Mouse (Mus musculus) splenic B cell, adult 2 months (primary cell): ENCODE results near the gene Extl1.
"Not testable (repeated sequence)": the region's sequence is repeated elsewhere in the genome, so short reads cannot be mapped to it uniquely, and the experiment has no call there.

Source experiments
- DNase-seq: peaks from one replicate; pipeline ENCODE4 v3.0.0-alpha.2; 2011; ENCODE audit warnings: low read depth, low spot score
- H3K27me3 ChIP-seq: 2 replicates; pipeline ENCODE4 v1.6.1; 2012; ENCODE audit warnings: mild to moderate bottlenecking, low read length, moderate library complexity, mixed read lengths; ENCODE audit not compliant: control insufficient read depth, poor library complexity, insufficient read depth, severe bottlenecking
- H3K36me3 ChIP-seq: 2 replicates; pipeline ENCODE4 v1.6.1; 2012; ENCODE audit warnings: mild to moderate bottlenecking, low read length, moderate library complexity, mixed read lengths; ENCODE audit not compliant: control insufficient read depth, poor library complexity, insufficient read depth, severe bottlenecking

Gene Extl1

DNA sequence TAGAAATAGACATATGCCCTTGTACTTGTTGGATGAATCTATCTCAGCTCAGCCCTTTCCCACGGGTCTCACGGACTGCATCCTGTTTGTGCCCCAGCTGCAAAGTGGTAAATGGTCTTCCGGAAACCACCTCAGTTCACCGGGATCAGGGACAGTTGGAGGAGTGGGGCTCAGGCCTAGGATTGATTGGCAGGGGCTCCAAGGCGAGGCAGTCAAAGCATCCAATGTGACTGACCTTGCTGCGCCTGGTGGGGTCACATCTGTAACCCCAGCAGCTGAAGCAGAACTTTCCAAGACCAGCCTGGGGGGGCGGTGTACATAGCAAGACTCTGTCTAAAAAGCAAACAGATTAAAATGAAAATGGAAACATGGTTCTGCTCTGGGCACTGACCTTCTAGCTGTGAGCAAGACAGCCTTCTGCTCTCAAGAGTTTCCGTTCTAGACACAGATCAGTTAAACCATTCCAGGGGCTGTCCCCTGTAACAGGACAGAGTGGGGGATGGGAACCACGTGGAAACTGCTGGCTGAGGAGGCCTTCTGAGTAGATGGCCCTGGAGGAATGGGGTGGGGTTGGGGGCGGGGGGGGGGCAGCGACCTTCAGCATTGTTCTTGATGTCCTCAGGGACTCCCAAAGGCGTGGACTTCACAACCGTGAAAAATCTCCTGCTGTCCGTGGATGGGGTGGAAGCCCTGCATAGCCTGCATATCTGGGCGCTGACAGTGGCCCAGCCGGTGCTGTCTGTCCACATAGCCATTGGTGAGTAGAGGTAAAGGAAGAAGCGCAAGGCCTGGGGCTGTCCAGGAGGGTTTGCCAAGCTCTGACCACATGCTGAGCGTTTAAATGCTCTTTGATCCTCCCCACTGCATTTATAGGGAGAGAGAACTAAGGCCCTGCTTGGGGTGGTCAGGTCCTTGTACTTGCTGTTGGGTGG, 32.1 kb downstream of the Extl1 start:
- Histone ChIP-seq H3K27me3 (no peaks in the 10 kb centered on the region), H3K36me3 (no peaks in the 10 kb centered on the region)
- DNase-seq = no peak

DNA sequence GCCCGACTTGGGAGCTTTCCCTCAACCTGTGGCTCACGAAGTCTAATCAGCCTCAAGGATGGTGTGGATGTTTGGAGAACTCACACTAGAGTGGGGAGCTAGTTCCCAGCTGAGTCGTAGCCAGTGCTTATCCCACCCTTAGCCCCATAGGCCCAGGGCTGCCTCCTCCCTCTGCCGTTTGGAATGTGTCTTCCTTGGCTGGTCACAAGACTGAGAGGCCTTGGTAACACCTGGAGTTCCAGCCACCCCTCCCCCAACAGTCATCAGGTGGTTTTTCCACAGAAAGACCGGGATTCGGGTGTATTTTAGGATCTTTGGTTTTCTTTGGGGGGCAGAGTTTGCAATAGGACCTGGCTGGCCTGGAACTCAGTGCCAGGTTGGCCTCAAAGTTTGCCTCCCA, 33.0 kb downstream of the Extl1 start:
- DNase-seq = no peak
- Histone ChIP-seq H3K36me3 (no peaks in the 10 kb centered on the region), H3K27me3 (no peaks in the 10 kb centered on the region)

DNA sequence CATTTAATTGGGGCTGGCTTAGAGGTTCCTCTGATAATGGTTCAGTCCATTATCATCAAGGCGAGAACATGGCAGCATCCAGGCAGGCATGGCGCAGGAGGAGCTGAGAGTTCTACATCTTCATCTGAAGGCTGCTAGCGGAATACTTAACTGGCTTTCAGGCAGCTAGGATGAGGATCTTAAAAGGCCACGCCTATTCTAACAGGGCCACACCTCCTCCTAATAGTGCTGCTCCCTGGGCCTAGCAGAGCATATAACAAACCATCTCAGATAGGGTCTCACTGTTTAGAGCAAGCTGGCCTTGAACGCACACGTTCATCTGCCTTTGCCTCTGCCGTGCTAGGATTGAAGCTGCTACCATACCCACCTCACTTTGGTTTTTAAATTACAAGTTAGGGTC, 33.8 kb downstream of the Extl1 start:
- no peaks in the 10 kb centered on the region for H3K36me3 ChIP-seq
- H3K27me3 ChIP-seq = no peaks in the 10 kb centered on the region
- no peak for DNase-seq

DNA sequence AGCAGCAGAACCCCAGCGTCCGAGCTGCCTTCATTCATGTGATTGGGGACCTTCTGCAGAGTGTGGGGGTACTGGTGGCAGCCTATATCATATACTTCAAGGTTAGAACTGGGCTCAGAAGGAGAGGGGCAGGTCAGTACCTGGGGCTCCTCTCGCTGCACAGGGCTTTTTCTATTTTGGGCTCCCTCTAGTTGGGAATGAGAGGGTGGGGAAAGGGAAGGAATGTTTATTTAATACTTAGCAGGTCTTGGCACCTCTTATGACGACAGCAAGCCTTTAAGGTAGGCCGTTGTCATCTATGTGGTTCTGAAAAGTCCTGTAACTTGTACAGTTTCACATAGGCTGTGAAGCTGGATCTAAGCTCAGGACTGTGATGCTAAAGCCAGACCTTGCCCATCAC, 35.1 kb downstream of the Extl1 start:
- H3K27me3 ChIP-seq = no peaks in the 10 kb centered on the region
- no peak for DNase-seq
- no peaks in the 10 kb centered on the region for H3K36me3 ChIP-seq

DNA sequence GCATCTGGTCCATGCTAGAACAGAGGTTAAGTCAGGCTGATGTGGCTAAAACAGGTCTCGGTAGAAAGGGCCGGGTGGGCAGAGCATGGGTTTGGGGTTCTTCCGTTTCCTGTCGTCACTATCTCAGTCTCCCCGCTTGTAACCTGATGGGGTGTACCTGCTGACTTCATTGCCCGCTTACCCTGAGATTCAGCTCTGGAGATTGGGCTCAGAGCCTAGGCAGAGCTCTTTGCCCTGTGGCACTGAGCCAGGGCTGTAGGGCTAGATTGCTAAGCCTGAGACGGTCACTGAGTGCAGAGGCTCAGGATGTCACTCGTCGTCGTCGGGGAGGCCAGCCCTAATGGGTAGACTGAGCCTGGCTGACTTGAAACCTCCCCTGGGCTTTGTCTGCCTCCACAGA, 35.6 kb downstream of the Extl1 start:
- no peaks in the 10 kb centered on the region for H3K36me3 ChIP-seq
- no peak for DNase-seq
- H3K27me3 ChIP-seq = no peaks in the 10 kb centered on the region

DNA sequence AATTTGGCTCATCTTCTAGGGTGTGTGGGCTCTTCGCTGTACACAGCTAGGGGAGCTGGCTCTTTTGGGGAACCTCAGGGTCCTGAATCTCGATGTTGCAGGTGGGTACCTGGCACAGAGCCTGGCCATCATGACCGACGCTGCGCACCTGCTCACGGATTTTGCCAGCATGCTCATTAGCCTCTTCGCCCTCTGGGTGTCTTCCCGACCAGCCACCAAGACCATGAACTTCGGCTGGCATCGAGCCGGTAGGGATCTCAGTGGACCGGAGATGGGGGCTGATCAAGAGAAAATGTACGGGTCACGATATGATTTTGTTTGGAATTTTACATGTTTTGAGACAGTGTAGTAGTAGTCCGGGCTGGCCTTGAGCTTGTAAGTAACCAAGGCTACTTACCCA, 37.8 kb downstream of the Extl1 start:
- no peaks in the 10 kb centered on the region for H3K27me3 ChIP-seq
- DNase-seq = no peak
- no peaks in the 10 kb centered on the region for H3K36me3 ChIP-seq

DNA sequence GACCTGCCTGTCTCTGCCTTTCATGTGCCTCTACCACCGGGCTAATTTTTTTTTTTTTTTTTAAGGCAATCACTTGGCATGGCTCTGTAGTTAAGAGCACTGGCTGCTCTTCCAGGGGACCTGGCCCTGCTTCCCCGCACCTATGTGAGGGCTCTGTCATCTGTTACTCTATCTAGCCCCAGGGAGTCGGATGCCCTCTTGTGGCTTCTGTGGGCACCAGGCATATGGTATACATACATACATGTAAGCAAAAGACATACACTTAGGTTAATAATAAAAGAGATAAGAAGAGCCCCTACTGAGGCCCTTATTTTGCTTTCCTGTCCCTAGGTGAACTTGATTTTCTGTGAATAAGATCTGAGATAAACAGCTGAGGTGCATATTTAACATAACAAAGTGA, 39.0 kb downstream of the Extl1 start:
- no peak for DNase-seq
- no peaks in the 10 kb centered on the region for H3K27me3 ChIP-seq
- no peaks in the 10 kb centered on the region for H3K36me3 ChIP-seq

DNA sequence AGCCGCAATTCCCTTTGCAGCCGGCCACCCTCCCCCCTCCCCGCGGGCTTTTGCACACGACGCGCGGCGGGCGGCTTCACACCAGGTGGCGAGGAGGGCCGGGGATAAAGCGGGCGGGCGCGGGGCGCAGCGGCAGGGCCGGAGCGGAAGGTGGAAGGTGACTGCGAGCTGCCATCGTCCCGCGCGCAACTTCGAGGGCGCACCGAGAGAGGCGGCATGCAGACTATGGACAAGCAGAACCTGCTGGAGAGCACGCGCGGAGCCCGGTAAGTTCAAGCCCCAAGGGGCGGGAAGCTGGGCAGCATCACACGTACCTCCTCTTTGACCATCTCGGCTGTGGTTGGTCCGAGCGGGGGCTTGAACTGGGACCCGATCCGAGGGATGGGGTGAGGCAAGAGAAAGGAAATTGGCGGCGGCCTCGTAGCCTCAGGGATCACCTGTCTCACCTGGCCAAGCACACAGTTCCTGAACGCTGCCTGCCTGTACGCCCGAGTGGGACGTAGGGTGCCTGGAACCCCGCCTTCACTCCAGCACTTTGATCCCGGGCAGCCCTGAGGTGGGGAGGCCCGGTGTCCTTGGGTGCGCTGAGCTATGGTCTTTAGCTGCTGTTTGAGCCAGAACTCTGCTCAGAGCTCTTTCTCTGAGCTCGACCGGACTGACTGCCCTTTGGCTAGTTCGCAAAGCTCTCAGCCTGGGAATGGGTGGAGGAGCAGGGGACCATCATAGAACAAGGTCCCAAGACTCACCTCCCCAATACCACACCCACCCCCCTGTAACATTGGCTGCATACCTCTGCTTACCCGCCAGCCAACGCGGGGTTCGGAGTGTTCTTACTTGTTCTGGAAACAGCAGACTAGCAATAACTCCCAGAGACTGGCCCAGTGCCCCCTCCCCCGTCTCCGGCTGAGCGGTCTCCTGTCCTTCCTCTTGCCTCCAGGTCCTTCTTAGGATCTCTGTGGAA, 40.3 kb downstream of the Extl1 start, which contains the start of gene Slc30a2:
Gene Slc30a2 (plus strand): TSS at position 111 of the 961 bp plus-strand sequence.
- H3K27me3 ChIP-seq = no peaks in the 10 kb centered on the region
- no peaks in the 10 kb centered on the region for H3K36me3 ChIP-seq
- DNase-seq = no peak

DNA sequence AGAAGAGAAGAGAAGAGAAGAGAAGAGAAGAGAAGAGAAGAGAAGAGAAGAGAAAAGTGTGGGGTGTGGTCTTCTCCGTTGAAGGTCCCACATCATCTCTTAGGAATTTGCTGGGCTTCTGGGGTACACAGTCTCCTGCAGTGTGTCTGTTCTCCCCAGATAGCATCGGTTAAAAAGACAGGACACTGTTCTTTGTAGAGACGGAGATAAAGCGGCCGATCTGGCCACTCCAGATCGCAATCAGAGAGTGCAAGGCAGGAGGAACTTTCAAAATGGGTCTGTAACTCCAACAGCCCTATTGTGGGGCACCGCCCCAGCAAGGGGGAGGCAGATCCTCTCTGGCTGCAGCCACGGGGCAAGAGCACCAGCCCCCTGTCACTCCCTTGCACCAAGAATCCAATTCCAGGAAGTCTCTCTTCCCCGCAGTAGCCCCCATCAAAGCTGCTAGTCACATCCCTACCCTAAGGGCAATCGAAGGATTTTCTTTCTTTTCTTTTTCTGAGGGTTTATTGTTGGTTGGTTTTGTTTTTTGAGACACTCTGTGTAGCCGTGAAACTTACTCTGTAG, 41.4 kb downstream of the Extl1 start:
- H3K27me3 ChIP-seq = no peaks in the 10 kb centered on the region
- no peak for DNase-seq
- no peaks in the 10 kb centered on the region for H3K36me3 ChIP-seq

DNA sequence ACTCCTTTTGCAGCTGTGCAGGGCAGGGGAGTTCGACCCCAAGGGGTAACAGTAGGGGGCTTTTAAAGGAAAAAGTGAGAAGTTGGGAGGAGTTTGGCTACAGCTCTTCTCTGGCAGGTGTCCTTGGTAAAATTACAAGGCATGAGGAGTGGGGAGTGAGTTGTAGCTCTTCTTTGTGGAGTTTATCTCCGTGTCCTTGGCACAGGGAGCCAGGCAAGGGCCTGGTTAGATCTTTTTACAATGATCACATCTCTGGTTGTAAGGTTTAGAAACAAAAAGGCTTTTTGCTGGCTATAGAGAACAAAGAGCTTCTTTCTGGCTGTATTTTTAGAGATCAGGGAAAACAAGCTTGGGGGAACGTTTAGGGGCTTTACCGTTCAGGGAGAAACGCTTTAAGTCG, 42.4 kb downstream of the Extl1 start:
- H3K36me3 ChIP-seq, H3K27me3 ChIP-seq, DNase-seq: not testable (repeated sequence)

DNA sequence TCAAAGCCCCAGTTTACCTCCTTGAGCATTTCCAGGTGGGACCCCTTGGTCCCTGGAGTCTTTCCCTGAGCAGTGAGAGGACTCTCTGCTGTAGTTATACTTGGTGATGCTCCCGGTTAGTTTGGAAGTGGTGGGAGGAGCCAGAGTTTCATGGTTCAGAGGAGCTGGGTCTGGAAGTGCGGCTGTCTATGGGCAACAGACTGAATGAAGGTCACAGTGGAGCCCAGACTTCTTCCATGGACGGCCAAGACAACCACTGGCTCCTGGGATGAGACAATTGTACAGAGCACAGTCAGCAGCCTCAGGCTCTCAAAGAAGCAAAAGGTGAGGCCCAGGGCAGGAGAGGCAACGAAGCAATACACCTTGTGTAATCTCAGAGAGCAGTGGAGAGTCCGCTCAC, 53.4 kb downstream of the Extl1 start:
- no peak for DNase-seq
- no peaks in the 10 kb centered on the region for H3K36me3 ChIP-seq

DNA sequence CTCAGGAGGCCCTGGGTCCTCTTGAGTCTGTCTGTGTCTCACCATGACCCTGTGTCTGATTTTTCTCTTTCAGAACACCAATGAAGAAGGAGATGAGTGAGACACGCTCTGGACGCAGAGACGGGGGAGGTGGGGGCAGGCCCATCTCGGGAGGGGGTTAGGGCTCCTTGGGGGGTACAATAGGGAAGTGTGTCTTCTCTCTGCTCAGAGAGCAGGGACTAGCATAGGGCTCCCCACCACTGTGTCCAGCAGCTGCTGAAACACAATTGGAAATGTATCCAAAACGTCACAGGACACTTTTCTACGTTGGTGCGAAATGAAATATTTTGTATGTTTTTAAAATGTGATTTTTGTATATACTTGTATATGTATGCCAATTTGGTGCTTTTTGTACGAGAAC, 54.8 kb downstream of the Extl1 start:
- DNase-seq = no peak
- H3K36me3 ChIP-seq = no peaks in the 10 kb centered on the region
- H3K27me3 ChIP-seq = no peaks in the 10 kb centered on the region

More for the DNA sequence above, 53.4 kb downstream of the Extl1 start:
- no peaks in the 10 kb centered on the region for H3K27me3 ChIP-seq

DNA sequence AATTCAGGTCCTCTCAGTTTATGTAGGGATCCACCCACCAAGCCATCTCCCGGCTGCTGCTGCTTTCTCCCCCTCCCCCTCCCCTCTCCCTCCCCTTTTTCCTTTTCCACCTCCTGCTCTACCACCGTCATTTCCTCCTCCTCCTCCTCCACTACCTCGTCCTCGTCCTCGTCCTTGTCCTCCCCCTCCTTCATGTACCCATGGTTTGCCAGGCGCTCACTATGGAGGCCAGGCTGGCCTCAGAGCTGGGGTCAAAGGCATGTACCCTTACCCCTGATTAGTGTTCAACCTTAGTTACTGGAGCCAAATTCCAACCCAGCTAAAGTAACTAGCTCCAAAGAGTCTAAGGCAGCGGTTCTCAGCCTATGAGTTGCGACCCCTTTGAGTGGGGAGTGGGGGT, 55.5 kb downstream of the Extl1 start:
- Histone ChIP-seq H3K27me3 (no peaks in the 10 kb centered on the region), H3K36me3 (no peaks in the 10 kb centered on the region)
- DNase-seq = no peak

DNA sequence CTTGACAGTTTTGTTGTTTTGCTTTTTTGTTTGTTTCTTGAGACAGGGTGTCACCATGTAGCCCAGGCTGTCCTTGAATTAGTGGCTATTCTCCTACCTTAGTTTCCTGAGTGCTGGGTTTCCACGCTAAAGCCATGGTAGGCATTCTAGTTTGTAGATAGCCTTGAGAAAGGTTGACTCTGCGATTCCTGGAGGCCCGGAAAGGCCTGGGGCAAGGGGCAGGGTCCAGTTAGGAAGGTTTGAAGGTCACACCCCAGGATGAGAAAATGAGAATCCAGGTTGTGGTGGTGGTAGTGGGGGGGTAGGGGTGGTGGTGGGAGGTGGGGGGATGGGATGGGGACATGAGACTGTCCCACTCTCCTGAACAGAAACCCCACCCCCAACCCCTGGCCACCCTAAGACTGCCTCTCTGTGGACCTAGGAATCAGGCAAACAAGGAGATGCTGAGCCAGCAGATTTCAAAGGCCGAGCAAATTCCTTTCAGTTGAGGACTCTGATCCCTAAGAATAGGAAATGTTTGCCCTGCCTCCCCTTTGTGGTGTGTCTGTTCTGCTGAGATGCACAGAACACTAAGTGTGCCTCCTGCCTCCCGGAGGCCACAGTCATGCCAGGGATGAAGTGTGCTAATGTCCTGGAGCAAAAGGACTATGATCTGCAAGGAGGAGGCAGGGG, 56.7 kb downstream of the Extl1 start:
- H3K27me3 ChIP-seq = no peaks in the 10 kb centered on the region
- H3K36me3 ChIP-seq = no peaks in the 10 kb centered on the region
- DNase-seq = no peak
